Mouse (Mus musculus) ES-Bruce4 (cell line): ENCODE results near the gene Panx3. TPM values are rescaled to one million over a fixed set of nuclear protein-coding genes. Genes with fewer than 3 reads are reported as not detected.

Source experiments
- H3K27ac ChIP-seq: 2 replicates; pipeline ENCODE4 v1.5.1; 2012; ENCODE audit warnings: low read length, inconsistent platforms; ENCODE audit not compliant: insufficient read depth
- H3K27me3 ChIP-seq: 2 replicates; pipeline ENCODE4 v1.6.1; 2012; ENCODE audit warnings: mild to moderate bottlenecking, low read length, inconsistent platforms; ENCODE audit not compliant: control insufficient read depth, poor library complexity, insufficient read depth, severe bottlenecking
- H3K36me3 ChIP-seq: 2 replicates; pipeline ENCODE4 v1.6.1; 2012; ENCODE audit warnings: inconsistent platforms, mild to moderate bottlenecking, low read length, moderate library complexity; ENCODE audit not compliant: control insufficient read depth, poor library complexity, insufficient read depth, severe bottlenecking
- H3K4me1 ChIP-seq: one replicate; pipeline ENCODE4 v1.8.1; 2011; ENCODE audit warnings: low read length; ENCODE audit not compliant: control insufficient read depth, insufficient read depth
- H3K4me3 ChIP-seq: 2 replicates; pipeline ENCODE4 v1.5.1; 2011; ENCODE audit warnings: low read depth, mild to moderate bottlenecking, low read length
- H3K9ac ChIP-seq: 2 replicates; pipeline ENCODE4 v1.6.1; 2012; ENCODE audit warnings: low read depth, mild to moderate bottlenecking, inconsistent platforms; ENCODE audit not compliant: poor library complexity, severe bottlenecking
- H3K9me3 ChIP-seq: replicated peaks from 2 replicates; pipeline ENCODE4 v1.6.1; 2012; ENCODE audit warnings: mild to moderate bottlenecking, low read length, inconsistent platforms; ENCODE audit not compliant: control insufficient read depth, poor library complexity, insufficient read depth, severe bottlenecking
- CTCF ChIP-seq: IDR thresholded peaks from one replicate; pipeline ENCODE4 v1.8.1; 2011; ENCODE audit warnings: low read depth, low read length
- EP300 ChIP-seq: IDR thresholded peaks from 2 replicates; pipeline ENCODE4 v1.6.1; 2011; ENCODE audit warnings: low read depth, low read length; ENCODE audit not compliant: insufficient read depth
- POLR2A ChIP-seq: IDR thresholded peaks from one replicate; pipeline ENCODE4 v1.8.1; 2011; ENCODE audit warnings: low read length; ENCODE audit not compliant: insufficient read depth
- polyA plus RNA-seq: library from polyadenylated mRNA; stranded (reverse); fragments of >200 nt; gene quantifications from 2 replicates; pipeline ENCODE4 v1.2.4, GENCODE M21; 2011; ENCODE audit warnings: low read depth; ENCODE audit not compliant: missing spikeins, insufficient read depth, insufficient read length

Gene Panx3
- polyA plus RNA-seq = not detected in 2 replicates

DNA sequence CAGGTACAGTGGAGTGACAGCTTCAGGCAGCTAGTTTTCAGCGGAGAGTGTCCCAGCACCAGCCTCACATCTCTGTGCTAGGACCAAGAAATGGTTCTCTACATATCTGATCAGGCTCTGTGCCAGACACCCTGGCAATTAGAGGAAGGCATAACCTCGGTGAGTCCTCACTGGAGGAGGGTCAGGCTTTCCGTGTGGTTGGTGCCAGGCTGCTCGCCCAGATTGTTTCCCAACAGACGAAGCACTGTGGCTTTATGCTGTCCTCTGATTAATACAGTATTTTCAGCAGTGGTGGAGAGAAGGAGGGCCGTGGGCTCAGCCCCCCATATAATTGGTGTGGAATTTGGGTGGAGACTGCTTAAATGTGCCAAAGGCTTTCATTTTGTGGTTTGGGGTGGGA is at the start of gene Panx3:
Panx3 (minus strand) TSS at position 121 of the 400 bp plus-strand sequence.
- Histone ChIP-seq H3K9me3 (no peaks in the 10 kb centered on the region), H3K36me3 (no peaks in the 10 kb centered on the region), H3K4me3 (no peak within 1 kb of the TSS), H3K27me3 (no peaks in the 10 kb centered on the region), H3K27ac (no peak within 1 kb of the TSS), H3K9ac (no peak within 1 kb of the TSS), H3K4me1 (no peaks in the 10 kb centered on the region)
- no peak for TF ChIP-seq POLR2A
- no peak for TF ChIP-seq EP300
- no peak for TF ChIP-seq CTCF

DNA sequence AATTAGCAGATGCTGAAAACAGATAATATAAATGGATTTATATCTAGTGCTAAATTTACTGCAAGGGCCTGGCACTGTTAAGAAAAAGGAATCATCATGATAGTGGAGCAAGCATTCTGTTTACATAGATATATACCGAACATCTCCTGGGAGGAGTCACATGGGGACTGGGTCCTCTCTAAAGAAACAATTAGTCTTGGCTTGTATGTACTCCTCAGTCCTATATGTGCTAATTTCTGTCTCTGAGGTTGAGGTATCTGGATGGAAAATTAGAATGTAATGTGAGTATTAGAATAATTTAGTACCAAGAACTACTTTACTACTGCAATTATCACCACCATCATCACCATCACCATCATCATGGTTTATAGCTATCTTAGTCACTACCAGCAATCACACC is 47.1 kb upstream of the Panx3 start, which contains the start of gene Olfr160:
Olfr160 (minus strand) TSS at position 101 of the 400 bp plus-strand sequence.
- Histone ChIP-seq H3K4me1 (peaks cover 3% of the 10 kb centered on the region), H3K9me3 (no peaks in the 10 kb centered on the region), H3K27me3 (no peaks in the 10 kb centered on the region), H3K4me3 (no peak within 1 kb of the TSS), H3K27ac (no peak within 1 kb of the TSS), H3K9ac (no peak within 1 kb of the TSS), H3K36me3 (no peaks in the 10 kb centered on the region)
- TF ChIP-seq CTCF = no peak
- no peak for TF ChIP-seq EP300
- no peak for TF ChIP-seq POLR2A

GRCm38 (mm10) chr9:37689970-37690686 is 21.1 kb upstream of the Panx3 start:
- Histone ChIP-seq H3K9me3 (no peaks in the 10 kb centered on the region), H3K36me3 (no peaks in the 10 kb centered on the region), H3K4me3 (no peak overlapping the region), H3K4me1 (no peaks in the 10 kb centered on the region), H3K27ac (no peak overlapping the region), H3K27me3 (no peaks in the 10 kb centered on the region), H3K9ac (no peak overlapping the region)
- no peak for TF ChIP-seq EP300
- peak; percentile 4 for TF ChIP-seq CTCF

GRCm38 (mm10) chr9:37687941-37688303 is 18.9 kb upstream of the Panx3 start:
- no peaks in the 10 kb centered on the region for H3K9me3 ChIP-seq
- no peak overlapping the region for H3K4me3 ChIP-seq
- TF ChIP-seq CTCF (peak; percentile 15), EP300 (no peak), POLR2A (no peak)
- H3K9ac ChIP-seq = no peak overlapping the region
- no peak overlapping the region for H3K27ac ChIP-seq
- H3K27me3 ChIP-seq = no peaks in the 10 kb centered on the region
- H3K36me3 ChIP-seq = no peaks in the 10 kb centered on the region
- H3K4me1 ChIP-seq = no peaks in the 10 kb centered on the region

DNA sequence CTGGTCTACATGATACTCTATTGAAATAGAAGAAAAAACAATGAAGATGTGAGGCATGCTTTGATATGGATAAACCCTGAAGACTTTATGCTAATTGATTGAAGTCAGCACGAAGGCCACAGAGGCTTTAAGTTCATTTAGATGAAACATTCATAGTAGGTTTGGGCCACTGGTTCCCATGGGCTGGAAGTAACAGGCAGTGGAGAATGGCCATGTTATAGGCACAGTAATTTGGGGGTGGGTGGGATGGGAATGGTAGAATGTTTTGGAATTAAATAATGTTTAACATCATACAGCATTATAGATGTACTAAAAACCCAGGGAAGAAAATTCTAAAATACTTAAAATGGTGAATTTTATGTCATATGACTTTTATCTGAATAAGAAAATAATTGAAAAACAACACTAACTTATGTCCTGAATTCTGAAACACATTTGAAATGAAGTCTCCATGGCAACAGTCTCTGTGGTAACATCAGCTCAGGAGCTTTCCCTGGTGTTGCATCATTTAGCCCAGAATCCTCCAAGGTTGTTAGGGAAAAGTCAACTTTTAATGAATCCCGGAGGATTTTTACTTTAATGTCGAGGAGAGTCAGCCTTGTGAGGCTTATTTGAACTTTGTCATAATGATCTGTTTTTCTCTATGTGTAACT is 18.4 kb upstream of the Panx3 start:
- no peak for TF ChIP-seq POLR2A
- no peak for TF ChIP-seq CTCF
- TF ChIP-seq EP300 = no peak
- H3K9me3 ChIP-seq = no peaks in the 10 kb centered on the region
- H3K4me3 ChIP-seq = no peak overlapping the region
- H3K4me1 ChIP-seq = no peaks in the 10 kb centered on the region
- H3K36me3 ChIP-seq = no peaks in the 10 kb centered on the region
- no peaks in the 10 kb centered on the region for H3K27me3 ChIP-seq
- no peak overlapping the region for H3K9ac ChIP-seq
- H3K27ac ChIP-seq = no peak overlapping the region

GRCm38 (mm10) chr9:37681123-37681522 is 12.1 kb upstream of the Panx3 start:
- Histone ChIP-seq H3K27ac (no peak overlapping the region), H3K4me1 (no peaks in the 10 kb centered on the region), H3K27me3 (no peaks in the 10 kb centered on the region), H3K9me3 (no peaks in the 10 kb centered on the region), H3K36me3 (no peaks in the 10 kb centered on the region), H3K9ac (no peak overlapping the region), H3K4me3 (no peak overlapping the region)
- TF ChIP-seq CTCF (no peak), EP300 (no peak), POLR2A (no peak)
